Mouse (Mus musculus) left cerebral cortex, adult 9 months (tissue): ENCODE results near the gene Irs2.

ENCODE experiments used
- DNase-seq, 2 experiments: peaks; one replicate each; pipeline ENCODE4 v3.0.0; 2022; ENCODE audit warnings: low spot score in 2 of 2

Irs2 gene

DNA sequence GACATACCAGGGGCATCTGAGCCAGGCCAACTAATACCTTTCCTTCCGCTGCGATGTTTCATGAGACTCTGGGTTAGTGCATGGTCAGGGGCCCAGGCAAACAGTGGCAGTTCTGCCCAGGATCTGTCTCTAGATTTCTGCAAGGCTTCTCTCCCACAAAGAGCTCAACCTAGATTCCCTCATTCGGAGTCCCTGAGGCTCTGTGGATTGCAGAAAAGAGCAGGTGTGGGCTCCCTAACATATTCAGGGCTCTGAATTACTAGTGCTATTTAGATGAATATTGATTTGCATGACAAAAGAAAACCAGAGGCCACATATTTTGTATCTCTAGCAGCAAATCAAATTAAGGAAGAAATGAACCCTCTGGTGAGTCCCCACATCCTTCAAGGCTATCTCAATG lies 18.3 kb downstream of the Irs2 start:
- DNase-seq = no peak

DNA sequence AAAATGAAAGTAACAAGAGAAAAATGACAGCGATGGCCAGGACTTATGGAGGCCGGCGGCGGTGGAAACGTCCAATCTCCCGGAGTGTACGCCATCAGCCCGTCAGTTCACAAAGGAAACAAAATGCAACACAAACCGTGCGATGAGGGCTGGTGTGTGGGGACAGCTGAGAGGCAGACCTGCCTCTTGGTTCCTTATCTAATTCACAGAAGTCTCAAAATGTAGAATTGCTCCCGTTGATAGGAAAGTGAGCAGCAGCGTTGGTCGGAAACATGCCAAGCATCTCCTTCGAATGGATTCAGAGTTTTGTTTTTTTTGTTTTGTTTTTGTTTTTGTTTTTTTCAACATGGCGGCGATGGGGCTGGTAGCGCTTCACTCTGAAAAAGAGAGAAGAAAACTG lies 21.6 kb downstream of the Irs2 start:
- no peak for DNase-seq

DNA sequence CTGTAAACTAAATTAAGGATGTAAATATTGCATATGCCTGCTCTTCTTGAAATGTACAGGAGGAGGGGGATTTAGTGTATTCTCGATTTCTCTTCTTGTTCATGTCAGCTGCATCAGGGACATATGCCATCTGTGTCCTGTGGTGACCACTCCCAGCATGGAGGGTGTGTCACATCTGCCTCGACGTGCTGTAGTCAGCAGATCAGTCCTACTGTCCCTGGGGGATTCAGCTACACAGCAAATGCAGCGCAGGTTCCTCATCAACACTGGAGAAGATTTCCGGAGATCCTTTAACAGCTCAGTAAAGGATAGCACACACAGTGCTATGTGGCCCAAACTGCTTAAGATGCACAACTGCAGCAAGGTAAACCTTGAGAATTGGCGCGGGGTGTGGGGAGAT lies 23.2 kb downstream of the Irs2 start:
- DNase-seq = no peak

DNA sequence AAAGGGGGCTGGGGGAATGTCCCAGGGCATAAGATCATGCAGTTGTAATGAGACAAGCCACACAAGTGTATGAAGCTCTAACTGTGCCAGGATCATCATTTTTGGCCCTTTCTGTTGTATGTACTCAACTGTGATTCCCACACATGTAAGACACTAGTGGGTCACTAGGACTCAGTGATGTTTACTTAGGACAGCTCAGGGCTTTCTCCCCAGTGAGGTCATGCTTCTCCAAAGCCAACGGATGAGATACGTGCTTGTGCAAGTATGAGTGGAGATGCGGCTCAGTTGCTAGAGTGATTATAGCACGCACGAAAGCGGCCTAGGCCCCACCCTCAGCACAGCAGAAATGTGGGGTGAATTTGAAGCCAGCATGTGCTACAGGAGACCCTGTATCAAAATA lies 27.4 kb downstream of the Irs2 start:
- DNase-seq = no peak

DNA sequence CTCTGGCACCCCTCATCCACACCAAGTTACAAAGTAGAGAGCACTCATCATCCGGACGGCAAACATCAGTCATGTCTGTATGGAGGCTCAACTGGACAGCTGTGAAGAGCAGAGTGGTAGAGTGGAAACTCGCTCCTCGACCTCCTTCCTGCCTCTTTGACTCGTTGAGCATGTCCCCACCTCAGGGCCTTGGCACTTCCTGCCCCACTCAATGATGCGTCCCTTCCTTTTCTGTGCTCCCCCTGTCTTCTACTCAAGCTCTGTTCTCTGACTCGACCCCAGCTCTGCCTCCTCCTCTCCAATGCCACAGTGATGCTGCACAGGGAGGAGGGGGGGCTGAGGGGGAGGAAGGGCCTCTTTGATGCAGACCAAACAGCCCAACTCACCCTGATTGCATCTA lies 28.3 kb downstream of the Irs2 start:
- no peak for DNase-seq

DNA sequence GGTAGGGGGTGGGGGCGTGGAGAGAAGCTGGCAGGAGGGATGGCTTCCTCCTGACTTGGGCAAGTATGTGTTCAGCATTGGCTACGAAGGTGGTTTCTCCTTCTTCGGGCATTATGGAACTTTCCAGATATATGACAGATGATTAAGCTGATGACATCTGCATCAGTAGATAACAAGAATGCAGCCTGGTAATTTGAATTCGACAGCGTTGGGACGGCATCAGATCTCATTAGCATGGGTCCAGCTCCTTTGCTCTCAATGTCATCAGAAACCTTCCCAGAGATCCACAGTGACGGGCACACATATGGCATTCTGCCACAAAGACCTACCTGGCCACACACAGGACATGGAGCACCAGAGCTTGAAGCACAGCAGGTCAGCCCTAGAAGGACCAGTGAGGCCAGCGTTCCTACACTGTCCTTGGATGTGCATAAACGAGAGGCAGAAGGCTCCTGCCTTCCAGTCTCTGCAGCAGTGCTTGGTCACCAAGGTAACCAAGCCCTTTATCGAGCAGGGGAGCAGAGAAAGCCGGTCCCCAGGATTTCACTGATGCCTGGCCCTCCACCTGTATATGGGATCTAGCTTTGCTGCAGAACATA lies 29.0 kb downstream of the Irs2 start:
- DNase-seq = no peak

DNA sequence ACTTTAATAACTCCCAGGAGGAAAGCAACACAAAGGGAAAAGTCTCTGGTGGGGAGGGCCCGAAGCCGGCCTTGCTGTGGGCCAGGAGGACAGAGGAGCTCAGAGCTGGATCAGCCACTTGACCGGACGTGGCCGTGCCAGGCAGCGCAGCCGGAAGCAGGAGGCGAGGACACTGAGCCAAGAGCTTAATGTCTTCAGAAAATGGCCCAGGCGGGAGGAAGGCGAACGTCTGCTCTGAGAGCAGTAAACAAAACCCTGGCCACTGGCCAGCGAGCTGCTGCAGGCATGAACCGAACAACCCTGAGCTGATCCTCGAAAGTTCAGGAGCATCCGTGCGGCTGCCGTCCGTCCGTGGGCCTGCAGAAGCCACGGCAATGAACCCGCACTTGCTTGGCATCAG lies 29.9 kb downstream of the Irs2 start:
- DNase-seq = peak in 1 of 2 experiments; percentile 42

DNA sequence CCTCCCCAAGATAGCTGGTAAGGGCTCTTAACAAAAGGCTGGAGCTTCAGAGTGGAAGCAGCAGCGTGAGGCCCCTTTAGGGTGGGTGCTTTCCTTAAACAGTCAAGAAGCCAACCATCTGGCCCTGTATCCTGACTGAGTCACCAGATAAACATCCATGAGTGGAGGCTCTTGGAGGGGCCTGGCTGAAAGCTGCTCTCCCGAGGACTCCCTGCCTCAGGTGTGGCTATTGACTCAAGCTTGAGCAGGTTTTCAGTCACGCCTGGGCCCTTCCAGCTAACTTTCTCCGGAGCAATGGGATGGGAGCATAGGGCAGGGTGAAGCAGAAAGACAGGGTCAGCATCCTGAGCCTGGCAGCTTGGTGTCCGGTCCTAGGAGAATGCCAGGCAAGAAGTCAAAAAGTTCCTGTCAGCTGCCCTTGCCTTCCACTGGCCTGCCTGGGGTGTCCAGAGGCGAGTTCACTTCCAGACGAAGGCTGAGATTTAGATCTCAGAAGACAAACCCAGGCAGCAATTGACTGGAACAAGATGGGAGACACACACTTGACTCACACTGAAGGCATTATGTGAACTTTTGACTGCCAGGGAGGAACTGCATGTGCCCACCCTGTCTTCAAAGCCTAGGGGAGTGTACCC lies 30.4 kb downstream of the Irs2 start:
- DNase-seq = no peak

DNA sequence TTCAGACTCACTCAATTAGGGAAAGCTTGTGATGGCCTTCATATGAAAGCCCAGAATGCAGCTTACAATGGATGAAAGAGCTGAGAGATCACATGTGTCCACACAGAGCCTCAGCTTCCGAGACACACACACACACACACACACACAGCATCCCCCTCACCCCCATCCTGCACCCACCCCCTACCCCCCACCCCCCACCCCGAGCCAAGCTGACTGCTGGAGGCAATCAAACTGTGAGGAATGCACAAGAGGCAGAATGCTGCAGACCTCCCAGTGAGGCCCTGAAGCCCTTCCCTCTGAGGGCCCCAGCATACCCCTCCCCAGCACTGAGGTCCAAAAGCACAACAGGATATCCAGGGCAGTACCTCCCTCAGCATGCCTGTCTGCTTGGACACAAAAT lies 33.6 kb downstream of the Irs2 start:
- DNase-seq = no peak

DNA sequence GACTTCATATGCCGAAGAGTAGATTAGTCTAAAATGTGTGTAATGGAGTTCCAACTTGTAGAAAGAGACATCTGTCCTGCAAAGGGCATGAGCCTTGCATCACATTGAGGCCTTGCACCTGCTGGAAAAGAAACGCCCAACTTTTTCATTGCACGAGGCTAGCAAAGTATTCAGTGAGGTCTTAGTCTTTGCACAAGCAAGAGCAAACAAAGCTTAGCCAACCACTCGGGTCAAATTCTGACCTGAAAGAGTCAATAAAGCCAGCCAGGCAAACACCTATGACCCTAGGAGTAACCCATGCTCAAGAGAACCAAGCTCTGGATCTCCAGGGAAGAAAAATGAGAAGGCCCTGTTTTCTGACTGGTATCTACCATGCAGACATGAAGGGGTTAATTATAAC lies 34.1 kb downstream of the Irs2 start:
- DNase-seq = no peak

DNA sequence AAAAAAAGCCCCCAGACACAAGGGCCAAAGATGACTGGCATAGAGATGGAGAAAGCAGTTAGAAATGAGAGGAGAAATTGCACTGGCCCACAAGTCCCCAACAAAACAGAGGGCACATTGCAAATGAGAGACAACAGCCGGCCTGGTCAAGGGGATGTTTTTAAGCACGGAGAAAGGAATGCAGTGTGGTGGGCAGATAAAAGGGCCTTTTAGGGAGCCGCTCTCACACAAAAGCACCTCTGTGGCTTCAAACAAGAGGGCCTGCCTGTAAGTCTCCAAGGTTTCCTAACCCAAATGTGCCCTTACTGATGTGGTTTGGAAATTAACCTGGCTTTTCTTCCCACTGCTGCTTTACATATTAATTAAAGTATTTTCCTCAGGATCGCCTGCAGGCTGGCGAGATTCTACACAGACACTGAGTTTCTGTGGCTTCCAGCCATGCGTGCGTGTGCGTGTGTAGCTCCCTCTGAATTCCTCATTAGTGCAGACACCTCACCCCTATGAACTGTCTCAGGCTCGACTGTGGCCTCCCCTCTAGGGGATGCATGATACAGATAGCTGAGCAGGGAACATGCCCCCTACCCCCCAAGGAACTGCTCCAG lies 35.3 kb downstream of the Irs2 start:
- no peak for DNase-seq

DNA sequence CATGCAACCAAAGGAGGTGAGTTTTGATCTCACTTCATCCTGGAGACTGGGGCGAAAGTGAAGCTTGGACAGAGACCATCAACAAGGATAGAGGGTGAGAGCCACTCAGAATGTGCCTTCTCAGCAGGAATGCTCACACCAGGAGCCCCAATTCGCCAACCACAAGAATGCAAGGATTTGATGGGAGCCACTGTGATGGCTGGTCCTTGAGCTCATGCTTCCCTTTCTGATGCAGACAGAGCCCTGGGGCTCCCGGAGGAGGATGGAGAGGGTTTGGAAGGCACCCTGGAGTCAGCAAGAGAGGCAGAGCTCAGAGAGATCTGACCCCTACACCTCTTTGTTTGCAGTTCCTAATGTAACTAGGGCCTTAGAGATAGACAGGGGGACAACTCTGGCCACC lies 36.3 kb downstream of the Irs2 start:
- no peak for DNase-seq

DNA sequence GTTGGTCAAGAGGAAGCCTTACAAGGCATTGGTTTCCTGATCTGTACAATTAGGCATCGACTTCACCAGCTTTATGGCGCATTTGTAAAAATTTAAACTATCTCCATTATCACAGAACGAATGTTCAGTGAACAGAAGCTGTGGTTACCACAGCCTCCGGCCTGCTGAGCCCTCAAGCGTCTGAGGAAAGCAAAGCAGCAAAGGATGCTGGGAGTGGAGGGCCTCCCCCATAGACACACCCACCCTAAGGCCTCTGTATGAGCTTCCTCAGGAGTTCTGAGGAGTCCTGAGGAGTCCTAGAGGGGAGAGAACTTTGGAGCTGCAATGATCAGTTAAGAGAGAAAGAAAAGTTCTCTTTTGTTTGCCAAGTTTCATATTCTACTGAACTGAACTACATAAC lies 36.7 kb downstream of the Irs2 start:
- no peak for DNase-seq

DNA sequence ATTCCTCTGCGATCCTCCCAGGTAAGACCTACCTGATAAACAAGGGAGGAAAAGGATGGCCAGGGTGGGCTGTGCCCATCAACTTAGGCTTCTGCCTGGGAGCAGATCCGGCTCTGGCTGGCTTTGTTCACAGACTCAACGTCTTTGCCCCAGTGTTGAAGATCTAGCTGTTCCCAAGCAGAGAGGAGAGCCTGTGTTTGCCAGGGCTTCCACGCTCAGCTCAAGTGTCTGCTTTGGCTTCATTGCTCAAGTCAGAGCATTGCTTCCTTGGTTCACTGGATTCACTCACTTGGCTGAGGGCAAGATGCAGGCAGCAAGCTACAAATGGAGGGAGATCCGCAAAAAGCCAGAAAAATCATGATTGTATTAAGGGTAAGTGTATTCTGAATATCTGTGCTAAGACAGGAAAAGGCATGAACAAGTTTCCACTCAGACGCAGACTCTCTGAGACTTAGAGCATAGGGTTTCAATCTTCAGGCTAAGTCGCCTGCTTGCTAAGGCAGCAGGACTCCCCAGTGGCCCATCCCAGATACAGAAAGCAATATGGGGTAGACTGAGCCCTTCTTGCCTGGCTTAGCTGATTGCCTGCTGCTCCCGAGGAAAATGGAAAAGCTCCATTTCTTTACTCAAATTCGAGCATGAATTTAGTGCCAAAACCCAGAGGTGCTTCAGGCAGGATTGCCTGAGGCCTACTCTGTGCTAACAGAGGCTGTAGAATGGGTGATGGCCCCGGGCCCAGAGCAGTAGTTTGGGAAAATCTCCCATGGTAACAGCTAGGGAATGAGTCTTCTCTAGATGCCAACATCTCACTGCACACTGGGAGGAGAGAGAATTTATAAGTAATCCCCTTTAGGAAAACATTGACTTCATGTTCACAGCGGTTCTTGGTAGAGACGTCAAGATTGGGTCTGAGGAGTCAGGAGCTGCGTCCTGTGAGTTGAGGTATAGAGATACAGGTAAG lies 37.5 kb downstream of the Irs2 start:
- DNase-seq = no peak

DNA sequence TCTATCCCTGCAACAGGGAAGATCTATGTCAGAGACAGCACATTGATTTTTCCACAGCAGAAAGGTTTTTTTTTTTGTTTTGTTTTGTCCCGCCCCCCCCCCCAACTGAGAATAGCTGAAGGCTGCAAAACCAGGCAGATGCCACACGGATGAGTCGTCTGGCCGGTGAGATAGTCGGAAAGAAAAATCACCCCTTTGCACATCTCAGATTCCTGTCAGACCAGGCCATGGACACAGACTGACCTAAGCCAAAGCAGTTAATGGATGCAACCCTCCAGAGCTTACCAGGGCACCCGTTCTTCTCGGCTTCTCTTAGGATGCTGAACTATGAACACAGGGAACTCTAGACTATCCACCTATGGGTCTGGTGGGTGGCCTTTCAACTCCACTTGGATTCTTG lies 39.6 kb downstream of the Irs2 start:
- no peak for DNase-seq

DNA sequence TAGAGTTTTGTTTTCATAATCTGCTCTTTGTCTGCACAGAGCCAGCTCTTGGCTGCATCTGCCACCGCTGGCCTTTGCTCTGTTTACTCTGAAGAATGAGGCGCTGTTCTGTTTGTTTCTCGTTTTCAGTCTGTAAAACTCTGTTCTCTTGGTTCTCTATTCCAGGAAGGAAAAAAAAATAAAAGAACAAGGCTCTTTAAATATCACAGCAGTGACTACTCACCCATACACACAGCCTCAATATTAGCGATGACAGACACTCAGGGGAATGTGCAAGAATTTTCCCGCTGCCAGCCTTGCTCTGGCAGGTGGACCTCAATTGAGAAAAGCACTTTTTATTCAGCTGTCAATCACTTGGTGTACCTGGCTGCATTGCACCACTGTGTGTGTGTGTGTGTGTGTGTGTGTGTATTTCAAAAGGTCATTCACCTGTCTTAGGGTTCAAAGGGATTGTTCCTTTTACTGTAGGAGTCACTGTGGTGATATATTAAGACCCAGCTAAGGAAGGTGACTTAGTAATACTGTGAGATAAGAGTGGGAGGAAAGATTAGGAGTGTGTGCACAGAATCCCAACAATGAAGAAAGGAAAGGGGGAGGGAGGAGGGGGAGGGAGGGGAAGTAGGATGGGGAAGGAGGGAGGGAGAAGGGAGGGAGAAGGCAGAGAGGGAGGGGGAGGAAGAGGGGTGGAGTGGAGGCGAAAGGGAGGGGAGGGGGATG lies 42.7 kb downstream of the Irs2 start:
- DNase-seq = peak; percentile 25 to 32

DNA sequence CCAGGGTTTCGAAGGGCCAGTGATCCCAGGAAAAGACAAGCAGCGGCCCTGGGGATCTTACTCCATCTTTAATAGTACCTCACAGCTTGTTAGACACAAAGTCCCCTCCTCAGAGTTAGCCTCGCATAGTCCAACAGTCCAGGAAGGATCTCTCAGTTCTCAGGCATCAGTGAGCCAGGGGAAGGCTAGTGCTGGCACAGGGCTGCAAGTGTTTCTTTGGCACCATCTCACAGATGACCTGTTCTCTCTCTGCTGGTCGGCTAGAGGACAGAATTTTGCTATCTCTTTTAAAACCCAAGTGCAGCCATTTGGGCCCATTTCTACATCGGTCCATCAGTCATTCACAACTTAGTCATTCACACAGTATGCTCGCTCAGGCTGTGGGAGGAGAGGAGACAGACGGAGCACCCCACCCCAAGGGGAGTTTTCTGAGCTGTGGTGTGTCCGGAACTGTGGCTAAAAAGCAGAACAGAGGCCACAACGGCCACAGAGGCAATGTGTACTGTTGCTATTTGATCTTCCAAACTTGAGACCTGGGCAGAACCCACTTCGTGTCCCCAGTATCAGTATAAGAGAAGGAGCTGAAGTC lies 43.7 kb downstream of the Irs2 start:
- no peak for DNase-seq

DNA sequence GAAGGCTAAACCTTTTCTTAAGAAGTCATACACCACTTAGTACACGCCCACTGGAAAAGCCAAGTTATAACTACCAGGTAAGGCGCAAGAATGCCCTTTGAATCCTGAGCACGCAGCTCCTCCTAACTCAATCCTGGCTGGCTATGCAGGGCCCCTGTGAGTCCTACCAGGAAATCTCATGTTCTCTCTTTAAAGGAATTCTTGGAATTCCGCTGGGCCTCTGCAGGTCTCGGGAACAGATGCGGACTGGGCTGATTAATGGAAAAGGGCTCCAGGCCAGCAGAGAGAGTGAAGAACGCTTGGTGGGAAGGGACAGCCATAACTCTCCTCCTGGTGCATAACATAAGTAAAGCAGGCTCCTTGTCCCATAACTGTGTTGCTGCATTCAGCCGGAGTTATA lies 46.3 kb downstream of the Irs2 start:
- no peak for DNase-seq

DNA sequence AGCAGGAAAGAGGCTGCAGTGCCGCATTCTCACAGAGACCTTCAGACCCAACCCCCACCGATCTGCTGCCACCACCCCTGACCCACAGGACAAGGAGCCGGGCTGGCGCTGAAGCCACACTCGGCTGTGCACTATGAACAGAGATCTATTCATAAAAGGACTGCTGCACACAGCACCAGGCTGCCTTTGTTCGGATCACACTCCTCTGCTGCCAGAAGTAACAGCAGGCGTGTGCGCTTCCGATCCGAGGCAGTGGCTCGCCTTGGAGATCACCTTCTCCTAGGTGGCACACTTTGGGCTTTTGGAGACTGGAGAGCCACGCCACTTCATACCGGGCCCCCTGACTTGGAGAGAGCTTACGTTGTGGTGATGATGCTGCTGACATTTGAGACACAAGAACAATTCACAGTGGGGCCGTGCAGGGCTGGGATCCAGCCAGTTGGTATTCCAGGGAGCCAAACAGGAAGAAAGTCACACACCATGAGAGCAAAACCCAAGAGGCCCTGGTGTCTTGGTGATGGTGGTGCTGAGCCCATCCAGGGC lies 47.9 kb downstream of the Irs2 start:
- peak in 1 of 2 experiments; percentile 35 for DNase-seq

DNA sequence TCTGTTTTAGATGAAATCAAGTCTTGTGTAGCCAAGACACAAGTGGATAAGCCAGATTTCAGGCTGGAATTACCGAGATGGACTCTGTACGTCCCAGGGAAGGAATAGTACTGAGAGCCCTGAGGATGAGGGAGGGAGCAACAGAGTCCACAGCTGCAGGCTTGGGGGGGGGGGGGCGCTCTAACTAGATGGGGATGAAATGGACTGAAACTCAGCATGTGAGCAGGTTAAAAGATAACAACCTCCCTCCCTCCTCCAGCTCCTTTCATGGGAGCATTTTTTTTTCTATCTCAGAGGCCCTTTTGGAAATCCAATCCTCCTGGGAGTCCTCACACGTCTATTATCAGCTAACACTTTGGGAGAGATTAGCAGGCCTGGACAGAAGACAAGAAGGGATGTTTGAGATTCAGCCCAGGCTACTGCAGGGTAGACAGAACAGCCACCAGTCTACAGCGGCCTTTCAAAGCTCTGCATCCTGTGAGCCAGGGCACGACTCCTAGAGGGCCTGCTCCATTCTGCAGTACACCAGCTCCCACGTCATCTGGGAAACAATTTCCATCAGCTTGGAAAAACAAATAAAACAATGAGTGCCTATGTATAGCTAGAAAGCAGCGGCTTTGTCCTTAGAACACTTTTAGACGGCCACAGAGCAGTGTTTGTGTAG lies 50.8 kb downstream of the Irs2 start:
- peak in 1 of 2 experiments; percentile 20 for DNase-seq
